Mouse (Mus musculus) large intestine, adult 2 months (tissue): ENCODE measurements around the gene Nudt14. TPM values are rescaled to one million over a fixed set of nuclear protein-coding genes. Genes with fewer than 3 reads are reported as not detected.

Source experiments
- DNase-seq: peaks from one replicate; pipeline ENCODE4 v3.0.0-alpha.2; 2012; ENCODE audit warnings: low read depth, low spot score
- WGBS: fragments of 180-500 bp; shearing (Covaris S2); methylation state at CpG from one replicate; pipeline ENCODE4 v1.1.7; 2018; 5-methylcytosine and 5-hydroxymethylcytosine counted together
- polyA plus RNA-seq: library from polyadenylated mRNA; depleted of rRNA; stranded (reverse); fragments of >200 nt; gene quantifications from 2 replicates; pipeline ENCODE4 v1.2.3, GENCODE M21; 2012; rRNA removed

The Nudt14 gene
- 55.7 and 58.3 TPM in 2 replicates for polyA plus RNA-seq

DNA sequence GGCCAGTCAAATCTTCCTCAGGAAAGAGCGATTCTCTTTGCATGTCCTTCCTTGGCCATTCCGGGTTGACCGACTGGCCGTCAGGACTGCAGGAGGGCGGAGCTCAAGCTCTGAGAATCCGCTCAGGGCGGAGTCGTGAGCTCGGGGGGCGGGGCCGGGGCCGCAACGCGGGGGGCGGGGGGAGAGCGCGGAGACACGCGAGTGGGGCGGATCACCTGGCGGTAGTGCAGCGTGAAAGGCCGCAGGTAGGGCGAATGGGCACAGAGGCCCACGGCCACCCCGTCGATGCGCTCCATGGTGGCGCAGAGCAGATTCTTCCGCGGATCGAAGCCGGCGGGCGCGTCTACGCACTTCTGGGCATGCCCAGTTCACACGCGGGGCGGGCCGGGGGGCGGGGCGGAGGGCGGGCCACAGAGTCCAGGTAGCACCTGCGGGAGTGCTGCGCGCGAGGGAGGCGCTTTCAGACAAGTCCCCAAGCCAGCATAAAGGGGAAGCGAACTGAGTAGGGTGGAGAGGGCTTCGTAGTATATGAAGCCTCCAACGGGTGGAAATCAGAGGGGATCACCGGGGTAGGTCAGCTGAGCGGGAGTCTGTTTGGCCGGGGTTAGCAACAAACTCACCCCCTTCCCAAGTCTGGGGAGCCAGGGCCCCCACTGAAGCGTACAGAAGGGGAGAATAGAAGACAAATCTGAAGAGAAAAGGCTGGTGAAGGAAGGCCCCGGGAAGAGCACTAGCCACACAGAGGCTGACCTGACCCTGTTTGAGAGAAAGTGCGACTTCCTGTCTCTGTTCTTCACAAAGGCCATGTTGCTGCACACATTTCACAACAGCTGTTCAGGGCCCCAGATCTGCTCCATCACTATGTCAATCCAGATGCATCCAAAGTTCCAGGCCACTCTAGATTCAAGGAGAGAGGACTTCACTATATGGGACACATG lies at the start of gene Nudt14:
Nudt14 (minus strand) TSS at position 349 of the 938 bp plus-strand sequence.
- DNase-seq, result no peak
- 2% methylated on average over 55 of the region's 58 CpGs for WGBS

DNA sequence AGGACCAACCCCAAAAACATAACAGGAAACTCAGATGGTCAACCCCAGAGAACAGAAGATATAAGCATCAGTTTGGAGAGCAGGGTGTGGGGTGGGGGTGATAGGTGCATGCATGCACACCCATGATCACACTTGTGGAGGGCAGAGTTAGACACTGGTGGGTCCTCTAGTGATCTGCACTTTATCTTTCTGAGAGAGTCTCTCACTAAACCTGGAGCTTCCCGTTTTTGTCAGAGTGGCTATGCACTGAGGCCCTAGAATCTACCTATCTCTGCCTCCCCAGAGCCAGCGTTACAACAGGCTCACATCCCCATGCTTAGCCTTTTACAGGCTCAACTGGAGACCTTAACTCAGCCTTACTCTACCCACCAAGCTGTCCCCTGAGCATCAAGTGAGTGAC lies 49.5 kb upstream of the Nudt14 start:
- no peak for DNase-seq
- WGBS, result 81% methylated on average over 2 of the region's 2 CpGs

DNA sequence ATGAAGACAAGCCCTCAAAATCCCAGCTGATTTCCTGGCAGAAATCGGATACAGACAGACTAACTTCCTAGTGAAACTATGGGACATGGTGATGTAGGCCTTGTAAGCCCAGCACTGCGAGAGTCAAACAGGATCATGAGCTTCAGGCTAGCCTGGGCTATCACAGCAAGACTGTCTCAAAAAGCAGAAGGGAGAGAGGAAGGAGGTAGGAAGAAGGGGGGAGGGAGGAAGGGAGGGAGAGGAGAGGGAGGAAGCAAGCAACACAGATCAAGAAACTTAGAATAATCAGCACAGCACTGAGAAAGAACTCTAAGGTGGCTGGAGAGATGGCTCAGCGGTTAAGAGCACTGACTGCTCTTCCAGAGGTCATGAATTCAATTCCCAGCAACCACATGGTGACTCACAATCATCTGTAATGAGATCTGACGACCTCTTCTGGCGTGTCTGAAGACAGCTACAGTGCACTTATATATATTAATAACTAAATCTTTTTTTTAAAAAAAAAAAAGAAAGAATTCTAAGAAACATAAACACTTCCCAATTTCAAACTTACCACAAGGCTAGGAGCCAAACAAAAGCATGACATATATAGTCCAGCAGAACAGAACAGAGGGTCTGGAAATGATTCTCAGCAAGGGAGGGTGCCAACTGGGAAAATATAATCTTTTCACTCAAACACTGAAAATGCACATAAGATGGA lies 48.9 kb upstream of the Nudt14 start:
- 80% methylated on average over 5 of the region's 5 CpGs for WGBS

DNA sequence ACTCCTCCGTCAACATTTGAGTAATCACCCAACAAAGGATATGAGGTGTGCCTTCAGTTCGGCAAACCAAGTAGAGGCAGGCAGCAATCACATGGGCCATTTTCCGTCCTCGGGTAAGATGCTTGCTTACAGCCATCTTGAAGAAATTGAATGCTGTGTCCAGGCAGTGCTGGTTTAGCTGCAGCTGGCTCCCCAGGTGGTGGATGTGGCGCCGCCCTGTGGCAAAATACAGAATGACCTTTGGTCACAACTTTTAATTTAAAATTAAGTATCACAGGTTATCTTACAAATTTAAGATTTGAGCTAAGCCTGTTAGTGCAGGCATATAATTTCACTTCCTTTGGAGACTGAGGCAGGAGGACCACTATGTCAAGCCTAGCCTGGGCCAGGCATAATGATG lies 46.0 kb upstream of the Nudt14 start:
- 69% methylated on average over 6 of the region's 6 CpGs for WGBS
- DNase-seq, result no peak

More for the DNA sequence above, 48.9 kb upstream of the Nudt14 start:
- DNase-seq, result no peak

GRCm38 (mm10) chr12:112985346-112985745 lies 43.4 kb upstream of the Nudt14 start:
- WGBS, result 95% methylated on average over 6 of the region's 6 CpGs
- no peak for DNase-seq

DNA sequence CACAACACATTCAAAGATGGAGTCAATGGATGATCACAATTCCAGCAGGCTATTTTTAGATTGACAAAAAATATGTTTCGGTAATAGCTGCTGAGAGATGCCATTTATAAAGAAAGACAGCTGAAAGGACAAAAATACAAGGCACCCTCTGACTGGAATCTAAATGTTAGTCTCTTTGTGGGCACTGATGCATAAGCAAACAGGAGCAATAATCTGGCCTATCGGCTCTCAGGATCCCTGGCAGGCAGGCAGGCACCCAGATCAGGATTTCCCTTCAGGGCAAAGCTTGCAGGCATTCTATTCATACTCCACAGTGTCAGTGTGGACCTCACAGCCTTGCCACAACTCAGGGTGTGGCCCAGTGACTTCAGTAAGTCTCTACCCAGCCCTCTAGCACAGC lies 40.1 kb upstream of the Nudt14 start:
- 81% methylated on average over 2 of the region's 2 CpGs for WGBS
- DNase-seq, result no peak

GRCm38 (mm10) chr12:112977156-112977555 lies 35.2 kb upstream of the Nudt14 start:
- 37% methylated on average over 12 of the region's 12 CpGs for WGBS

GRCm38 (mm10) chr12:112976371-112977073 lies 34.6 kb upstream of the Nudt14 start, which contains the start of gene Btbd6:
Gene Btbd6, plus strand, starts transcription at chr12:112976482.
- under 1% methylated on average over 80 of the region's 80 CpGs for WGBS
- DNase-seq, result peak; percentile 67

More at GRCm38 (mm10) chr12:112977156-112977555, 35.2 kb upstream of the Nudt14 start:
- DNase-seq, result no peak

DNA sequence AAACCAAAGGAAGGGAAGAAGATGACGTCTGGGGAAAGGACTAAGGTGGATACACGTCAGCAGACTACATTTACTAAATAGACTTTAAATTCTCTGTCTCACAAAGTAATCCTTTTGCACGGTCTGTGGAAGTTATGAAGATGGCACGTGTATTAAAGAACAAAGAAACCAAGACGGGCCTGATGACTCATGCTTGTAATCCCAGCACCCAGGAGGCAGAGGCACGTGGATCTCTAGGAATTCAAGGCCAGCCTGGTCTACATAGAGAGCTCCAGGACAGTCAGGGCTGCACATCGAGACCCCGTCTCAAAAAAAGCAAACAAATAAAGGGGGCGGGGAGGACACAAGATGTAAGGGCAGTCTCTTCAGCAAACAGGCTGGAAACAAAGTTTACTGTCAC lies 32.8 kb upstream of the Nudt14 start:
- no peak for DNase-seq
- 81% methylated on average over 9 of the region's 9 CpGs for WGBS

- WGBS, result 92% methylated on average over 6 of the region's 6 CpGs
These were observed 27.7 kb upstream of the Nudt14 start for GRCm38 (mm10) chr12:112969616-112970015.

GRCm38 (mm10) chr12:112968943-112969342 lies 27.0 kb upstream of the Nudt14 start:
- DNase-seq, result no peak
- 72% methylated on average over 8 of the region's 8 CpGs for WGBS

More at GRCm38 (mm10) chr12:112969616-112970015, 27.7 kb upstream of the Nudt14 start:
- no peak for DNase-seq

DNA sequence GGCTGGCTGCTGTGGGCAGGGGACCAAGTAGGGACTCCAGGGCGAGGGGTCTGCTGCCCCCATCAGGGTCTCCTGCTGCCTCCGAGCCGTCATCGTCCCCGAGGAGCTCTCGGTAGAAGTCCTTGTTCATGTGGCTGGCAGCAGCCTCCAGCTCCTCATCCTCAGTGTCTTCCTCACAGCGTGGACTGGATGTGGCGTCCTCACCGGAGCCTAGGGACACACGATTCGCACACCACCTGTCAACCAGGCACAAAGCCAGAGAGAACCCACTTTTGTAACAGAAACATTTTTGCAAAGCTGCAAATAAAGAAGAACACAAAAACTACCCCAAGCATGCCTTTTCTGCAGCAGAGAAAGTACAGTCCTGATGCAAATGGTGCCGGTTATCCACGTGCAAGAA lies 23.9 kb upstream of the Nudt14 start:
- WGBS, result 94% methylated on average over 13 of the region's 13 CpGs

GRCm38 (mm10) chr12:112961872-112962271 lies 19.9 kb upstream of the Nudt14 start:
- DNase-seq, result no peak
- WGBS, result 68% methylated on average over 5 of the region's 5 CpGs

More for the DNA sequence above, 23.9 kb upstream of the Nudt14 start:
- no peak for DNase-seq

- 70% methylated on average over 7 of the region's 7 CpGs for WGBS
- DNase-seq, result no peak
These were observed 19.5 kb upstream of the Nudt14 start for GRCm38 (mm10) chr12:112961428-112961827.

DNA sequence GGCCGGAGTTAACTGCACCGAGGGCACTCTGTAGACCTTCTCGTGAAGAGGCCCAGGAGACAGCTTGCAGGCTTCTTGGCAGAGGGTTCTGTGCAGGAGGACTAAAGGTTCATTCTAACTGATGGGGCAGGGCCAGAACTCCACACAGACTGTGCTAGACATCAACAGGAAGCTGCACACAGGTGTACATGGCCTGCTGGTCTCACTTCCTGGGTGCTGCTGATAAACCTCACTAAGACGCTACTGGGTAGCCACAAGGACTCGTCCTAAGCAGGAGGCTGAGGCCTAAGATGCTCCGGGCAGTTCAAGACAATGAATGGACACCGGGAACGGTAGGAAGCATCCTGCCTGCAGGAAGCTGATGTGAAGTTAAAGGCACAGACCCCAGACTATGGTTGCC lies 17.5 kb upstream of the Nudt14 start:
- no peak for DNase-seq
- 87% methylated on average over 8 of the region's 8 CpGs for WGBS

DNA sequence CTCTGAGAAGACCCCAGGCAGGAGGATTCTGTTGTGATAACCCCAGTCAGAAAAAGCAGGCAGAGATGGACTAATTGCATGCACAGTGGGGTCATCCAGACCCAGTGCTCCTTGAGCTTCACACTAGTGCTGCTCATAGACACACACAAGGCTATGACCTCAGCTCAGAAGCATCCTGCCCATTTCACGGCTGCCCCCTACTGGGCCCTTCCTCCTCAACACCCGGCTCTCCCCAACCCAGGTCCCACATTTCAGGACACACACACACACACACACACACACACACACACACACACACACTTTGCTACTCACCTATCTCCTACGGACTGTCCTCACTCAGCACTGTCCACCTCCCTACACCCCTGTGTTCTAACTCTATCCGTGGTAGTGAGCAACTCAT lies 16.4 kb upstream of the Nudt14 start:
- 36% methylated on average over 4 of the region's 4 CpGs for WGBS
- DNase-seq, result no peak

- WGBS, result 32% methylated on average over 4 of the region's 4 CpGs
These were observed 13.9 kb upstream of the Nudt14 start for GRCm38 (mm10) chr12:112955800-112956199.

GRCm38 (mm10) chr12:112952926-112953565 lies 11.1 kb upstream of the Nudt14 start:
- WGBS, result 70% methylated on average over 3 of the region's 3 CpGs
- no peak for DNase-seq

More at GRCm38 (mm10) chr12:112955800-112956199, 13.9 kb upstream of the Nudt14 start:
- no peak for DNase-seq

DNA sequence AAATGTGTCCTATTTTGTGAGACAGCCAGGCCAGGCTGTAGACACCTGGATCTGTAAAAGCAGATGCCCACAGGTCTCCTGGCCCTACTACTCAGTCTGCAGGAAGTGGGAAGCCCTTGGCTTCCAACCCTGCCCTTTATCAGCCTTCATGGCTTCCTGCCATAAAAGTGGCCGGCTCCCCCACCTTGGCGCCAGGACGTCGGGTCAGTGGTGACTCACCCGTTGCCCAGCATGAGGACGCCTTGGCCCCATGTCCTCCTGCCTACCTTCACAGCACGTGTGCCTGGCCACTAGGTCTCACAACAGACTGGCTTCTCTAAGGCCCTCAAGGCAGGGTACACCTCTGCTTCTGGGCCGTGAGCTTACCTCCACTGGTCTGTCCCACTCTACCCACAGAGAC lies 10.5 kb upstream of the Nudt14 start:
- no peak for DNase-seq
- WGBS, result 11% methylated on average over 8 of the region's 8 CpGs
